Mouse (Mus musculus) NIH3T3 (cell line): ENCODE measurements around the gene Cryba2.

ENCODE experiments used
- DNase-seq: peaks from one replicate; pipeline ENCODE4 v3.0.0-alpha.2; 2012; ENCODE audit warnings: low read depth

Cryba2 gene

DNA sequence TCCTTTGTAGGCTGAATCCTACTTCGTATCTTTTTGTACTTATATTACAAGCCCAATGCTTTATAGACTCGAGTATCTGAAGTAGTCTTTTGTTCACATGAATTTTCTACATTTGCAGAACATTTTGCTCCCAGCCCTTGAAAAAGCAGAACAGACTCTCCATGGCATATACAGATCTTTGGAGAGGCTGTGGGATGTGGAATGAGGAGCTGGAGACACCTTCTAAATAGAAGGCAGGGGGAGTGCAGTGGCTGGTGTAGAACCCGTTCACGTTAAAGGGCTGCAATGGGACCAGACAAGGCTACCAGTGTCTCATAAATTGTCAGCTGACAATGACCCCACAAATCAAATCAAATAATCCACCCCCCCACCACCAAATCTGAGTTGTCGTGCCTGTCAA is 44.0 kb downstream of the Cryba2 start:
- DNase-seq = no peak

GRCm38 (mm10) chr1:74846341-74846740 is 46.6 kb downstream of the Cryba2 start:
- DNase-seq = no peak

GRCm38 (mm10) chr1:74843090-74843489 is 49.9 kb downstream of the Cryba2 start:
- DNase-seq = no peak
